Mouse (Mus musculus): ENCODE results near the gene Zscan2. TPM values are rescaled to one million over a fixed set of nuclear protein-coding genes. Genes with fewer than 3 reads are reported as not detected.
"Not testable (repeated sequence)": the region's sequence is repeated elsewhere in the genome, so short reads cannot be mapped to it uniquely, and the experiment has no call there.

The Zscan2 gene
- polyA plus RNA-seq, 1 experiment from 2014 or later = 1.4 TPM

DNA sequence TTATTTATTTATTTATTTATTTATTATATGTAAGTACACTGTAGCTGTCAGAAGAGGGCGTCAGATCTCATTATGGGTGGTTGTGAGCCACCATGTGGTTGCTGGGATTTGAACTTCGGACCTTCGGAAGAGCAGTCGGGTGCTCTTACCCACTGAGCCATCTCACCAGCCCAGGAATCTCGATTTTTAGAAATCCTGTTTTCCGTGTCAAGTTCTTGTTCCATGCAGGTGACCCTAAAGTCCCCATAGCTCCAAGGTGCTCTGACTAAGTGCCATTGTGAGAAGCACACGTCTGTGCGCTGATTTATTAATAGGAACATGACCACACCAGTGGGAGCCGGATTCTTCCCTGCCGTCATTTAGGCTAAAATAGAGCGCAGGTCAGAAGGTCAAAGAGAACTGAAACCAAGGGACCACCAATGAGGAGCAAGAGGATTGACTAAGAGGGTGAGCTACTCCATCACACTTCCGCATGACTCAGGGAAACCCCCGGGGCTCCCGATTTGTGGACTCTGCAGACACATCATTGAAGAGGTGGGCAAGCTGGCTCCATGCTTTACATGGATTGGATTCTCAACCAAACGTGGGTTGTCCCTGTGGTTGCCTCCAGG, 30.4 kb upstream of the Zscan2 start:
- Histone ChIP-seq H3K4me3 (ENCODE audit: low read length) (no peak overlapping the region), H3K4me1 (ENCODE audit: control insufficient read depth, insufficient read depth, low read length) (peaks cover 15% of the 10 kb centered on the region), H3K27me3 (ENCODE audit: control insufficient read depth, insufficient read depth, low read length) (no peaks in the 10 kb centered on the region), H3K4me2 (ENCODE audit: low read depth, low read length) (no peak overlapping the region), H3K9me3 (replicated peaks; ENCODE audit: control insufficient read depth, low read length) (no peaks in the 10 kb centered on the region), H3K9ac (ENCODE audit: low read length) (no peak overlapping the region), H3K36me3 (ENCODE audit: control insufficient read depth, insufficient read depth) (no peaks in the 10 kb centered on the region), H3K27ac (ENCODE audit: low read length) (peak overlapping the region; percentile 62)
- ATAC-seq (replicated peaks; ENCODE audit: extremely low read depth, insufficient read depth, low FRiP score) = no peak
- WGBS = 63% methylated on average over 15 of the region's 15 CpGs

DNA sequence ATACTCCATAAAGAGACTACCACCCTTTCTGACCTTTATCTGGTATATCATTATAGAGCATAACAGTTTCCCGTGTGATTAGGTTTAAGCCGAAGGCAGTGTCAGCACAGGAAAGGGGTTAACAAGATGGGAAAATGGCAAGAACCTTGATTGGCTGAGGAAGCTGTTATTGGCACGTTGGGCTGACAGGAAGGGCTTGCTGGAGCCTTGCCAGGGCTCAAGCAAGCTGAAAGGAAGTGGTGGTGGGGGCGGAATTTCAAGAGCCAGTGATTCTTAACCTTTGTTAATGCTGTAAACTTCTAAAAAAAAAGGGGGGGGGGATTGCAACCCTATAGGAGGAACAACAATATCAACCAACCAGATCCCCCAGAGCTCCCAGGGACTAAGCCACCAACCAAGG, 28.5 kb upstream of the Zscan2 start:
- ATAC-seq (replicated peaks; ENCODE audit: extremely low read depth, insufficient read depth, low FRiP score) = no peak
- no peaks in the 10 kb centered on the region for H3K27me3 ChIP-seq (ENCODE audit: control insufficient read depth, insufficient read depth, low read length)
- no peak overlapping the region for H3K4me2 ChIP-seq (ENCODE audit: low read depth, low read length)
- no peaks in the 10 kb centered on the region for H3K9me3 ChIP-seq (replicated peaks; ENCODE audit: control insufficient read depth, low read length)
- no peak overlapping the region for H3K4me3 ChIP-seq (ENCODE audit: low read length)
- no peaks in the 10 kb centered on the region for H3K36me3 ChIP-seq (ENCODE audit: control insufficient read depth, insufficient read depth)
- 15% methylated on average over 4 of the region's 4 CpGs for WGBS
- H3K9ac ChIP-seq (ENCODE audit: low read length) = no peak overlapping the region
- peaks cover 15% of the 10 kb centered on the region for H3K4me1 ChIP-seq (ENCODE audit: control insufficient read depth, insufficient read depth, low read length)
- H3K27ac ChIP-seq (ENCODE audit: low read length) = peak overlapping the region; percentile 39

DNA sequence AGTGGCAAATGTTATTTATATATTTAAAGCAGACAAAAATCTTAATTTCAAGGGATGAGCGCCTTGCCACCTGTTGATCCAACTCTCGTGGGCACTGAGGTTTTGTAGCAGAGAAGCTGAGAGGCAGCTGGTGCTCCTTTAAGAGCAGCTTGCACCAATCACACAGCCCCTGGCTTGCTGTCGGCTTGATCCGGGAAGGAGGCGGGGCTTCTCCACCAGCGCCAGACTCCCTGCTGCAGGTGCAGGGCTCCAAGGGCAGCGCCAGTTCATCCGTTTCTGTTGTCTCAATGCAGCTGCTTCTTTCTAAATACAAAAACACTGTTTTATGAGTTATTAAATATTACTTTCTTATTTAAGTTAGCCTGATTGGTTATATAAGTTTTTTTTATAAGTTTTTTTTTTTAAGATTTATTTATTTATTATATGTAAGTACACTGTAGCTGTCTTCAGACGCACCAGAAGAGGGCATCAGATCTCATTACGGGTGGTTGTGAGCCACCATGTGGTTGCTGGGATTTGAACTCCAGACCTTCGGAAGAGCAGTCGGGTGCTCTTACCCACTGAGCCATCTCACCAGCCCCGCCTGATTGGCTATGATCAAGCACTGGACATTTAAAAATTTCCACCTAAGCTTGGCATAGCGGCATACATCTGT, 27.6 kb upstream of the Zscan2 start:
- not testable (repeated sequence) for H3K9ac ChIP-seq (ENCODE audit: low read length); H3K4me3 ChIP-seq (ENCODE audit: low read length); H3K9me3 ChIP-seq (replicated peaks; ENCODE audit: control insufficient read depth, low read length); H3K27ac ChIP-seq (ENCODE audit: low read length); H3K27me3 ChIP-seq (ENCODE audit: control insufficient read depth, insufficient read depth, low read length); H3K36me3 ChIP-seq (ENCODE audit: control insufficient read depth, insufficient read depth)
- H3K4me2 ChIP-seq (ENCODE audit: low read depth, low read length) = peak overlapping the region; percentile 44; the same call in 1 of the 2 replicates
- ATAC-seq (replicated peaks; ENCODE audit: extremely low read depth, insufficient read depth, low FRiP score) = peak; percentile 83
- WGBS = 15% methylated on average over 13 of the region's 14 CpGs
- H3K4me1 ChIP-seq (ENCODE audit: control insufficient read depth, insufficient read depth, low read length) = peaks cover 21% of the 10 kb centered on the region

DNA sequence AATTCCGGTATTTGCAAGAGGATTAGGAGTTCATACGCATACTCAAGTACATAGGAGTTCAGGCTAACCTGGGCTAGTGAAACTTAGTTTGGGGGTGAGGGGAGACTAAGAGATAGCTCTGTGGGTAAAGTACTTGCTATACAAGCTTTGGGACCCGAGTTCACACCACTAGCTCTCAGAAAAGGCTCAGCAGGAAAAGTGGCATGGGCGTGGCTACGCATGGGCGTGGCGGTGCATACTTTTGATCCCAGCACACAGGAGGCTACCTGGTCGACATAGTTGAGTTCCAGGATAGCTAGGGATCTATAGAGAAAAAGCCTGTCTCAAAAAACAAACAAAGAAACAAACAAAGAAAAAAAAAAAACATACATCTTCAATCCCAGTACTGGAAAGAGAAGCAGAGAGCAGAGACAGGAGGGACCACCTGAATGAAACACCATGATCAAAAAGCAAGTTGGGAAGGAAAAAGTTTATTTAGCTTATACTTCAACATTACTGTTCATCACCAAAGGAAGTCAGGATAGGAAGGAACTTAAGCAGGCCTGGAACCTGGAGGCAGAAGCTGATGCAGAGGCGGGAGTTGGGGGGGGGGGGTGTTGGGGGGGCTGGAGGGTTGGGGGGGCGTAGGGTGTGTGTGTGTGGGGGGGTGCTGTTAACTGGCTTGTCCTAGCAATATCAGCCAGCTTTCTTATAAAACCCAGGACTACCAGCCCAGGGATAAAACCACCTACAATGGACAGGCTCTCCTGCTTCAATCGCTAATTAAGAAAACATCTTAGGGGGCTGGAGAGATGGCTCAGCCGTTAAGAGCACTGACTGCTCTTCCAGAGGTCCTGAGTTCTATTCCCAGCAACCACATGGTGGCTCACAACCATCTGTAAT, 26.8 kb upstream of the Zscan2 start:
- Histone ChIP-seq H3K9ac (ENCODE audit: low read length) (no peak overlapping the region), H3K27me3 (ENCODE audit: control insufficient read depth, insufficient read depth, low read length) (no peaks in the 10 kb centered on the region), H3K4me3 (ENCODE audit: low read length) (no peak overlapping the region), H3K4me2 (ENCODE audit: low read depth, low read length) (no peak overlapping the region), H3K4me1 (ENCODE audit: control insufficient read depth, insufficient read depth, low read length) (peaks cover 23% of the 10 kb centered on the region), H3K27ac (ENCODE audit: low read length) (no peak overlapping the region), H3K9me3 (replicated peaks; ENCODE audit: control insufficient read depth, low read length) (no peaks in the 10 kb centered on the region), H3K36me3 (ENCODE audit: control insufficient read depth, insufficient read depth) (no peaks in the 10 kb centered on the region)
- WGBS = 33% methylated on average over 12 of the region's 12 CpGs
- no peak for ATAC-seq (replicated peaks; ENCODE audit: extremely low read depth, insufficient read depth, low FRiP score)

DNA sequence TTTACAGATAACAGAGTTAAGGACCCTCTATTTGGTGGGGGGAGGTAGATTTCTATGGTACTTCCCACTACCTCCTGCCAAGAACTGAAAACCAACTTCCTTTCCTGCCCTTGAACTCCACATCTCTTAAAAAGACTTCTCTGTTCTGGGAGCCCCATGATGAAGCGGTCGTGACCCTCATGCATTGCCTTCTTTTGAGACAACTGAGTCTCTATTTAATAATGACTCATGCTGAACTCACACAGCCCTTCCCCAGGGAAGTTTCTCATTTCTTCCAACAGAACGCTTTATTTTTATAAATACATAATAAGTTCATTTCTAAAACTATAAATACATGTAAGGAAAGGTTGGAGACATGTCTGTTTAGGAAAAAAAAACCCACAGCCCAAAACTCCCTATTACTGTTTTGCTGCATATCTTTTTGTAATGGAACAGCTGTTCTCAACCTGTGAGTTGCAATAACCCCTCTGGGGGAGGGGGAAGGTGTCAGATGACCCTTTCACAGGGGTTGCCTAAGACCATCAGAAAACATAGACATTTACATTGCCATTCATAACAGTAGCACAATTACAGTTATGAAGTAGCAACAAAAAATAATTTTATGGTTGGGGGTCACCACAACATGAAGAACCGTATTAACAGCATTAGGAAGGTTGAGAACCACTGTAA, 24.6 kb upstream of the Zscan2 start:
- Histone ChIP-seq H3K4me3 (ENCODE audit: low read length) (no peak overlapping the region), H3K4me2 (ENCODE audit: low read depth, low read length) (no peak overlapping the region), H3K27me3 (ENCODE audit: control insufficient read depth, insufficient read depth, low read length) (no peaks in the 10 kb centered on the region), H3K4me1 (ENCODE audit: control insufficient read depth, insufficient read depth, low read length) (peaks cover 18% of the 10 kb centered on the region), H3K9me3 (replicated peaks; ENCODE audit: control insufficient read depth, low read length) (no peaks in the 10 kb centered on the region), H3K27ac (ENCODE audit: low read length) (no peak overlapping the region), H3K9ac (ENCODE audit: low read length) (no peak overlapping the region), H3K36me3 (ENCODE audit: control insufficient read depth, insufficient read depth) (no peaks in the 10 kb centered on the region)
- no peak for ATAC-seq (replicated peaks; ENCODE audit: extremely low read depth, insufficient read depth, low FRiP score)
- WGBS = 58% methylated on average over 4 of the region's 4 CpGs

DNA sequence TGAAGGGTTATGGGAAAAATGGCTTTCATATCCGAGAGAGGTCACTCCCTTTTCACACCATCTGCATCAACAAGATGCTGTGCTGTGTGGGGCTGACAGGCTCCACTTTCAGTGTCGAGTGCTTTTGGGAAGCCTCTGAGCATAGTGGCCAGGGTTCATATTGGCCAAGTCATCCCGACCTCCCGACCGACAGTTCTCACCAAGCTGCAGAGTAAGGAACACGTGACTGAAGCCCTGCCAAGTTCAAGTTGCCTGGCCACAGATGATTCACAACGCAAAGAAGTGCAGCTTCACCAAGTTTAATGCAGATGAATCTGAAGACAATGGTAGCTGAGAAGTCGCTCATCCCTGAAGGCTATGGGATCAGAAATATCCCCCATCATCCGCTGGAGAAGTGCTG, 23.0 kb upstream of the Zscan2 start:
- Histone ChIP-seq H3K27me3 (ENCODE audit: control insufficient read depth, insufficient read depth, low read length) (no peaks in the 10 kb centered on the region), H3K36me3 (ENCODE audit: control insufficient read depth, insufficient read depth) (no peaks in the 10 kb centered on the region), H3K27ac (ENCODE audit: low read length) (no peak overlapping the region), H3K4me1 (ENCODE audit: control insufficient read depth, insufficient read depth, low read length) (peaks cover 12% of the 10 kb centered on the region; the same call in 1 of the 2 replicates), H3K4me2 (ENCODE audit: low read depth, low read length) (no peak overlapping the region), H3K9ac (ENCODE audit: low read length) (no peak overlapping the region), H3K4me3 (ENCODE audit: low read length) (no peak overlapping the region), H3K9me3 (replicated peaks; ENCODE audit: control insufficient read depth, low read length) (no peaks in the 10 kb centered on the region)
- no peak for ATAC-seq (replicated peaks; ENCODE audit: extremely low read depth, insufficient read depth, low FRiP score)
- 41% methylated on average over 9 of the region's 9 CpGs for WGBS

DNA sequence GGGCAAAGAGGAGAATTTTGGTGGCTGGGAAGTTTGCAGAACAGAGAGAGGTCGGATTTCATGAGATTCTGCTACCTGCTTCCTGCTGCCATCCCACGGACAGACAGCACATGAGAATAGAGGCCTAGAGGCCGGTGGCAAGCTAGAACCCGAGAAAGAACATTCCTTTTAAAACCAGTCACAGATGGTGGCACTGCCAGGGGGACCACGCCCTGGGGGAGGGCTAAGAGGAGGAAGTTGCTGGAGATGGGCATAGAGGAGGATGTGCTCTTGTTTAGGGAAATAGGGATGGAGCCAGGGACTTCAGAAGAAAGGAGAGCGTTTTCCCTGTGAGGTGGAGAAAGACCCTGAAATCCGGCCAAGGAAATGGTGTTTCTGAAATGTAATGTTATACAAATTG, 22.5 kb upstream of the Zscan2 start:
- Histone ChIP-seq H3K27ac (ENCODE audit: low read length) (no peak overlapping the region), H3K27me3 (ENCODE audit: control insufficient read depth, insufficient read depth, low read length) (no peaks in the 10 kb centered on the region), H3K36me3 (ENCODE audit: control insufficient read depth, insufficient read depth) (no peaks in the 10 kb centered on the region), H3K4me2 (ENCODE audit: low read depth, low read length) (no peak overlapping the region), H3K4me1 (ENCODE audit: control insufficient read depth, insufficient read depth, low read length) (peaks cover 12% of the 10 kb centered on the region; the same call in 1 of the 2 replicates), H3K4me3 (ENCODE audit: low read length) (no peak overlapping the region), H3K9me3 (replicated peaks; ENCODE audit: control insufficient read depth, low read length) (no peaks in the 10 kb centered on the region), H3K9ac (ENCODE audit: low read length) (no peak overlapping the region)
- WGBS = 50% methylated on average over 7 of the region's 7 CpGs
- no peak for ATAC-seq (replicated peaks; ENCODE audit: extremely low read depth, insufficient read depth, low FRiP score)

DNA sequence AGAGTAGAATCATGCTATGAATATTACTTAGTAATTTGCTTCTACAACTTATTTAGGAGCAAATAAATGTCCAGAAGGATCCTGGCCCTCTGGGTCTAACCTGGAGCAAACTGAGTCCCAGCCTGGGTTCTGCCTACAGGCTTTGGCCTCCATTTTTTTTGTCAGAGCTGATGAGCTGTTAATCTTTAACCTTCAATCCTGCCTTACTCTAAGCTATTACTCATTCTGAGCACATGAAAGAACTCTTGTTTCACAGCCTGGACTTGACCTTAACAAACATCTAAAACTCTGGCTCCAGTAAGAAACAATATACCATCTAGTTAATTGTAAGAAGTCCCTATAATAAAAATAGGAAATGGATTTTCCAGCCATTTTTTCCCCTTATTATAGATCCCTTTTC, 21.0 kb upstream of the Zscan2 start:
- H3K27me3 ChIP-seq (ENCODE audit: control insufficient read depth, insufficient read depth, low read length) = no peaks in the 10 kb centered on the region
- H3K4me2 ChIP-seq (ENCODE audit: low read depth, low read length) = no peak overlapping the region
- no peaks in the 10 kb centered on the region for H3K9me3 ChIP-seq (replicated peaks; ENCODE audit: control insufficient read depth, low read length)
- no peak overlapping the region for H3K9ac ChIP-seq (ENCODE audit: low read length)
- H3K36me3 ChIP-seq (ENCODE audit: control insufficient read depth, insufficient read depth) = no peaks in the 10 kb centered on the region
- ATAC-seq (replicated peaks; ENCODE audit: extremely low read depth, insufficient read depth, low FRiP score) = no peak
- no peak overlapping the region for H3K4me3 ChIP-seq (ENCODE audit: low read length)
- H3K27ac ChIP-seq (ENCODE audit: low read length) = no peak overlapping the region
- peaks cover 8% of the 10 kb centered on the region; the same call in 1 of the 2 replicates for H3K4me1 ChIP-seq (ENCODE audit: control insufficient read depth, insufficient read depth, low read length)
